Mouse (Mus musculus) kidney, adult 2 months (tissue): ENCODE results near the gene Maml2.

ENCODE experiments used
- CTCF ChIP-seq: fragments of 200-500 bp; conservative IDR thresholded peaks from 2 replicates; pipeline ENCODE4 v1.5.1; 2011; ENCODE audit warnings: low read depth, mild to moderate bottlenecking, control low read depth, low read length, moderate library complexity, mixed read lengths; ENCODE audit not compliant: insufficient read depth, insufficient read length
- POLR2A ChIP-seq: fragments of 200-500 bp; IDR thresholded peaks from one replicate; pipeline ENCODE4 v1.6.1; 2011; ENCODE audit warnings: low read depth, low read length, control low read depth

GRCm38 (mm10) chr9:13588786-13589185, 291.0 kb downstream of the Maml2 start:
- TF ChIP-seq CTCF (no peak), POLR2A (no peak)
